Mouse (Mus musculus) large intestine, adult 2 months (tissue): ENCODE results near the gene Ptprr. TPM values are rescaled to one million over a fixed set of nuclear protein-coding genes. Genes with fewer than 3 reads are reported as not detected.

ENCODE experiments used
- DNase-seq: peaks from one replicate; pipeline ENCODE4 v3.0.0-alpha.2; 2012; ENCODE audit warnings: low read depth, low spot score
- WGBS: fragments of 180-500 bp; shearing (Covaris S2); methylation state at CpG from one replicate; pipeline ENCODE4 v1.1.7; 2018; 5-methylcytosine and 5-hydroxymethylcytosine counted together
- polyA plus RNA-seq: library from polyadenylated mRNA; depleted of rRNA; stranded (reverse); fragments of >200 nt; gene quantifications from 2 replicates; pipeline ENCODE4 v1.2.3, GENCODE M21; 2012; rRNA removed

Gene Ptprr
- polyA plus RNA-seq, 1 experiment: 17.7 TPM

DNA sequence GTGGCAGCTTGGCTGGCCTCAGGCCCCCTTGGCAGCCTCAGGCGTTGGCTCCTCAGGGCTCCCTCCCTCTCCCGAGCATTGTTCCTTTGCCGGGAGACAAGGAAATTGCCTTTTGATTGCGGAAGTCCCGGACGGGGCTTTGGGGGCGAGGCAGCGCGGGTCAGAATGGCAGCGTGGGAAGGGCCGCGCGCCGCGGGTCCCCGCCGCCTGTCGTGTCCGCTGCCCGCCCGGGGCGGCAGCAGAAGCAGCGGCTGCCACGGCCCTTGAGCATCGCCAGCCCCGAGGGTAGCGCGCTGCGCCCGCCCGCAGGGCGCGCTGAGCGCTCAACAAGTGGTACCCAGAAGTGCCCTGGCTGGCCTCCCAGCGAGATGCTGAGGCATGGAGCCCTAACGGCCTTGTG is 283.2 kb downstream of the Ptprr start:
- 1% methylated on average over 36 of the region's 36 CpGs for whole genome bisulfite sequencing
- no peak for DNase-seq

DNA sequence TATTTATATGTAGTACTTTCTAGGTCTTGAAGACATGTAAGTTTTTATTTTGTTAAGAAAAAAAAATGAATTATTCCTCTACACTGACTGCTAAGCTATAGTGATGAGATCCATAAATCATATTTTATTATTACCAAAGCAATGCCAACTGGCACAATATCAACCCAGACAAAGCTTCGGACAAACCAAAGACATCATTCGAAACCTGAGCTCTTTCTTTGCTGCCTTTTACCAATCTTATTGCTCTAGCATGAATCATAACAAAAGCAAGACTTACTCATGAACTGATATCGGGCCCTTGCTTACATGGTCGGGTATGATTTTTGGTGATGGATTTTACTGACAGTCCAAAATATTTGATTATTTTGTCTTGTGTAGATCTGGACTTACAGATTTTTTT is 286.3 kb downstream of the Ptprr start:
- DNase-seq: no peak
- 79% methylated on average over 4 of the region's 4 CpGs for WGBS

DNA sequence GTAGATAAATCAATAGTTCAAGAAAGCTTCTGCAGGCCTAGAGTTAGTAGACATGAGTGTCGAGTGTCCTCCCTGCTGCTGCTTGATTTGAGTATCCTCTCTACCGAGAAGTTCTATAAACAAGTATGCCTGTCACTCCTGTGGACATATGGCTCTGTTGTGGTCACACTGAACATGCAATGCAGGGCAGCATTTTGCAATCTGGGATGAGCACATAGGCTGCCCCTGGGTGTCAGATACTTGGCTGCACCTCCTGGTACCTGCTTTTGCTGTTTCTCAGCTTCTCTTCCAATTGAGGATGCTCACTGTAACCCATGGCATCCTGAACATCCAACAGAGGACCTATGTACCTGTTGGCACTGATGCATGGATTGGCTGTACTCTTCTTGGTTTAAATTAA is 291.4 kb downstream of the Ptprr start:
- DNase-seq: no peak
- WGBS: 67% methylated on average over 2 of the region's 2 CpGs

DNA sequence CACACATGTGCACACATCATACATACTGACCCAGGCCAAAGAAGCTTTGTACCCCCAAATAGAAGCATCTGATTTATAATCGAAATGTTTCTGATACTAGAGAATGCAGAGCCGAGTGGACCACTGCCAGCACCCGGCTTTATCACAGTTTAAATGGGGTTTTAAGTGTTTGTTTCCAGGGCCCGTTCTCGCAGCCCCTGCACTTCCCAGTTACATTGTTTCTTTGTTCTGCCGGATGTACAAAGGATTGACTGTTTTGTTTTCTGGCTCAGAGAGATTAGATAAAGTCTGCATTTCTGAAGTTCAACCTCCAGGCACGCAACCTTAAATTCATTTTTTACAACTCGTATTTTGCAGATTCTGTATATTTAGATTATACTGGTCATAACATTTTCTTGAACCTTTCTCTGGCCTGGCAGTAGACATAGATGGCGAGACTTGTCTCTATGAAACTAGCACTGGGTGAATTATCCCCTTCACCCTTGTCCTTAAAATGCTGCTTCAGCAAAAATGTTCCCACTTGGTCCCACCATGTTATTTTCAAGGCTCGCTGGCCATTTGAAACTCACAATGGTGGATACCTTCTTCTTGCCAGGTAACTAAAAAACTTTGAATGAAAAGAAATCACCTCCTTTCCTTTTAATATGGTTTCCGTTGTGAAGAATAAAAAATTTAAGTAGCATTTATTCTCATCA is 292.6 kb downstream of the Ptprr start:
- WGBS: 39% methylated on average over 11 of the region's 11 CpGs
- no peak for DNase-seq

DNA sequence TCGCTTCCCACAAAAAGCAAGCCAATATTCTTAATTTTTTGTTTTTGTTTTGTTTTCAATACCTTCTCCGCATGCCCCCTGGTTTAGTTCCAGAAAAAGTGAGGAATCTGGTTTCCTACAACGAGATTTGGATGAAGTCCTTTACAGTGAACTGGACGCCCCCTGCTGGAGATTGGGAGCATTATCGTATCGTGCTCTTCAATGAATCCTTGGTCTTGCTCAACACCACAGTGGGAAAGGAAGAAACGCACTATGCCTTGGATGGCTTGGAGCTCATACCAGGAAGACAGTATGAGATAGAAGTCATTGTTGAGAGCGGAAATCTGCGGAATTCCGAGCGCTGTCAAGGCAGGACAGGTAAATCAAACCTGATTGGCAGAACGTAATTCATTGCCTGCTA is 301.2 kb downstream of the Ptprr start:
- 18% methylated on average over 12 of the region's 12 CpGs for WGBS
- DNase-seq: peak; percentile 29

Other genes with a start within 250 kb of the Ptprr start
- gene Tspan8, start 201.4 kb upstream of the Ptprr start, polyA plus RNA-seq: 358 and 401 TPM in 2 replicates
- not detected in 2 replicates for gene 4933416C03Rik, start 95.7 kb downstream of the Ptprr start, polyA plus RNA-seq